Mouse (Mus musculus) frontal cortex, postnatal 10 days (tissue): ENCODE measurements at regions not wholly inside any gene's neighbourhood (a gene's known extent, or its start where the extent isn't known, plus 50 kb on each side); places are given as distances from the start of the nearest gene placed in this dataset.

Source experiments
- DNase-seq, 2 experiments: peaks; one replicate each; pipeline ENCODE4 v3.0.0; 2022; ENCODE audit warnings: low spot score in 2 of 2, mixed read lengths in 1 of 2

GRCm38 (mm10) chr16:93458598-93459496, 145.0 kb downstream of the Setd4 start:
- no peak for DNase-seq

DNA sequence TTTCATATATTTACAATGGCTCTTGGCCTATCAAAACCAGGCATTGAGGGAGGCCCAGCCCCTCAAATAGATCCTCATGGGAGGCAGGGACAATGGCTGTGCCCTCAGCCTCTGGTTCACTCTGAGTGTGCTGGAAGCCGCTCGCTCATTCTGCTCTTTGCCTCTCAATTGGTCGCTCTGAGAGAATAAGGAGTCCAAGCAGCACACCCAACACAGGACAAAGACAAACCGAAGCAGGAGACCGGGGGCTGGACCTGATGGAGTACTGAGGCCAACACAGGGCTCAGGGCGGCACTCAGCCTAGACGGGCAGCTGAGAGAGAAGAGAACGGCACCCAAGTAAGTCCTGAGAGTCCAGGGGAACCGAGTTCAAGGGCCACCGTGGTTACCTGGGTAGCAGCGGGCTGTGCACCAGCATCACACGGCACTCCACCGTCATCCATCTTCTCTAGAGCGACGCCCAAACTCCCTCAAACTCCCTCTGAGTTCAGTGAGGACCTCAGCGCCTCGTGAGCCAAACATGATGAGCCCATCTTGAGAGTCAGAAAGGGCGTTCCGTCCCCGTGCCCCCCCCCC, 145.8 kb downstream of the Setd4 start:
- no peak for DNase-seq

- DNase-seq = no peak
Observed at GRCm38 (mm10) chr16:93456706-93457425, 147.0 kb downstream of the Setd4 start.

DNA sequence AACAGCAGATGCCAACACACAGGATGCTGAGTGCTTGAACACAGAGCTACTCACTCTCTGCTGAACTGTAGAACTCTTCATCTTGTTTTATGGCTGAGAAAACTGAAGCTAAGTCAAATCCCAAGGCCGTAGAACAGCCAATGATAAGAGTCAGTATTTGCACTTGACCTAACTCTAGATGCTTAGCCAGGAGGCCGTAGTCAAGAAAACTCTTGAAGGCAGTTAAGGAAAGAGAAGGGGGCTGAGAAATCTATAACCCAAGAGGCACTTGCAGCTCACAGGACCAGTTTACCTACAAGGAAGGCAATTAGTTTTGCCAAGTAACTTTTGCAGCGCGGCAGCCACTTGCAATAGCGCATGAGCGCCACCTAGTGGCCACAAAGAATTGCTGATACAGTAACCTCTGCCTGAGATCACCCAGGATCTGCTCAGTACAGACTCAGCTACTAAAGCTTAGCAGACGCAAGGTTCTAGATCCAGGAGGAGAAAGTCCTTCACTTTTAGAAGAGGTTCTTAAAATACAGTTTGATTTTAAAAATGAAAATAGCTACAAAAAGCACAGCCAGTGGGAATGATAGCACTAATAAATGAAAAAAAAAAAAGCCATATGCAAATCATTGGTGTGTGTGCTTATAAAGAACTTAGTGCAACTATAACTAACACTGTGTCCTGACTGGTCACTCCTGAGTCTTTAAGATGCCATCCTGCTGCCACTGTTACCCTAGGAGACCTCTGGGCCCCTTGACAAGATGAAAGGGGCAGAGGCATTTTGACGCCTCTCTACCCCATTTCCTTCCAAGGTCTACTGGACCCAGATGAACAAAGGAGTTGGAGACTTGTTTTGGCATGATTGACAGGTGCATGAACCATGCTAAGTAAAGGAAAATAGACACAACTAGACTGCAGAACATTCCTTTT, 149.5 kb downstream of the Setd4 start:
- DNase-seq = peak in 1 of 2 experiments; percentile 74

DNA sequence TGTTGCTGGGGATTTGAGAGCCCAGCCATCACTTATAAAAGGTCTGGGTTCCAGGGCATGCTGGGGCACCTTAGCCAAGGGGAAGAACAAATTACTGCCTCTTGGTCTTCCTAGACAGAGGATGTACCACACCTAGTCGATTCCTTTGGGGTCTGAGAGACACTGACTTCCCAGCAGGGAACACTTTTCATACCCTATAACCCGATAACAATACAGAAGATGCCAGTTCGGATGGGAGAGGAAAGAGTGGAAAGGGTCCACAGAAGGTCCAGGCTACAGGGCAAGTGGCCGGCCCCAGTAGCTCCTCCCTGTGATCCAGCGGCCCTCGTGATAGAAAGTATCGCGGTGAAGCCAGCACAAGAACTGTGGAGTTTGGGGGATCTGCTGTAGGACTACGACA, 150.8 kb downstream of the Setd4 start:
- no peak for DNase-seq

GRCm38 (mm10) chr16:93450896-93451295, 153.0 kb downstream of the Setd4 start:
- DNase-seq = no peak

DNA sequence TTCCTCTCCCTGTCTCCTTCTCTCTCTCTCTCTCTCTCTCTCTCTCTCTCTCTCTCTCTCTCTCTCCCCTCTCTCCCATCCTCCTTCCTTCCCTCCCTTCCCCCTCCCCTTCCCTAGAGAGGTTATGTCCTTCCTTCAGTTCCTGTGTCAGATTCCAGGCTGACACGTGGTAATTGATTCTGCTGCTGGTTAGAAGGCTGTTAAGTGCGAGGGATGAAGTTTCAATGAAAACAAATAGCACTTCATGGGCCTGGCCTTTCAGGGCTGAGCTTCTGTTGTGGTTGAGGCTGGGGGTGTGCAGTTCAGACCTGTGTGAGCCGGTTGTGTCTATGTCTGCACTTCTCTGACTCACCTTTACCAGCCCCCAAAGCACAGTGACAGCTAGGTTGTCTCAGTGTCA, 153.9 kb downstream of the Setd4 start:
- DNase-seq = no peak

- no peak for DNase-seq
Observed at GRCm38 (mm10) chr16:93448124-93448523, 155.7 kb downstream of the Setd4 start.

- DNase-seq = no peak
Observed at GRCm38 (mm10) chr16:93446970-93447369, 156.9 kb downstream of the Setd4 start.

- no peak for DNase-seq
Observed at GRCm38 (mm10) chr16:93446206-93446605, 157.7 kb downstream of the Setd4 start.

GRCm38 (mm10) chr16:93442837-93443236, 161.0 kb downstream of the Setd4 start:
- no peak for DNase-seq

GRCm38 (mm10) chr16:93437608-93438425, 166.0 kb downstream of the Setd4 start:
- DNase-seq = no peak

DNA sequence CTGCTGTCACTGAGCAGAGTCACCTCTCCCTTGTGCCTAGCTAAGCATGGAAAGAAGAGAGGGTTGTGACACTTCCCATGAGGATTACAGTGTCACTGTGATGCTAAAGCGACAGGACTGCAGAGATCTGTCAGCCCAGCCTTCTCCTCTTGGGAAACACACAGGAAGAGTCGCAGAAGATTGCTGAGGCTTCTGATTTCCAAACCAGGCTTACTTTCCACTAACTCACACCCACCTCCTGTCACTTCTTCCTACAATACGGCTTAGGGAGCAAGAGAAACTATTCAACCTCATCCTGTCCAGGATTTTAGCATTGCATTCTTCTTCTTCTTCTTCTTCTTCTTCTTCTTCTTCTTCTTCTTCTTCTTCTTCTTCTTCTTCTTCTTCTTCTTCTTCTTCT, 167.1 kb downstream of the Setd4 start:
- no peak for DNase-seq

GRCm38 (mm10) chr16:93431316-93431715, 172.5 kb downstream of the Setd4 start:
- DNase-seq = no peak

- no peak for DNase-seq
Observed at GRCm38 (mm10) chr16:93429324-93429781, 174.5 kb downstream of the Setd4 start.

- DNase-seq = no peak
Observed at GRCm38 (mm10) chr16:93427264-93427663, 176.6 kb downstream of the Setd4 start.

GRCm38 (mm10) chr16:93425731-93426130, 178.1 kb downstream of the Setd4 start:
- no peak for DNase-seq

DNA sequence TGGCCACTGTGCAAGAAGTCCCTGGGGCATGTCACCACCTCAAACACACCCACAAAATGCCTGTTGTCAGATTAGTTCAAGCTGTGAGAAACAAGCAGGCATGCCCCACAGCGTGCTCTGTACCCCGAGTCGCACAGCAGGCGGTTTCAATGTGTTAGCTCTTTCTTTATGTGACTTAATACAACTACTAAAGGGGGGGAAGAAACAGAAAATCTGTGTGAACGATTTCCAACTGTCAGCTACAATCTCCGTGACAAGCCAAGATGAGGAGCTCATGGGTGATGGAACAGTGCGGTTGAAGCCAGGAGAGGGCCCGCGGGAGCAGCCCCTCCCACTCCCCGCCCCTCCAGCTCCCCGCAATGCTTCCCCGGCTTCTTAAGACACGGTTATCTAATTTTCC, 180.7 kb downstream of the Setd4 start:
- DNase-seq = no peak

- DNase-seq = no peak
Observed at GRCm38 (mm10) chr16:93422221-93422620, 181.6 kb downstream of the Setd4 start.

GRCm38 (mm10) chr16:93418246-93418645, 185.6 kb downstream of the Setd4 start:
- DNase-seq = no peak

GRCm38 (mm10) chr16:93417831-93418230, 186.0 kb downstream of the Setd4 start:
- no peak for DNase-seq
